Mouse (Mus musculus): ENCODE measurements around the gene Phox2a. TPM values are rescaled to one million over a fixed set of nuclear protein-coding genes. Genes with fewer than 3 reads are reported as not detected.

Phox2a gene
- polyA plus RNA-seq, 1 experiment from 2014 or later, result 0.28 TPM

DNA sequence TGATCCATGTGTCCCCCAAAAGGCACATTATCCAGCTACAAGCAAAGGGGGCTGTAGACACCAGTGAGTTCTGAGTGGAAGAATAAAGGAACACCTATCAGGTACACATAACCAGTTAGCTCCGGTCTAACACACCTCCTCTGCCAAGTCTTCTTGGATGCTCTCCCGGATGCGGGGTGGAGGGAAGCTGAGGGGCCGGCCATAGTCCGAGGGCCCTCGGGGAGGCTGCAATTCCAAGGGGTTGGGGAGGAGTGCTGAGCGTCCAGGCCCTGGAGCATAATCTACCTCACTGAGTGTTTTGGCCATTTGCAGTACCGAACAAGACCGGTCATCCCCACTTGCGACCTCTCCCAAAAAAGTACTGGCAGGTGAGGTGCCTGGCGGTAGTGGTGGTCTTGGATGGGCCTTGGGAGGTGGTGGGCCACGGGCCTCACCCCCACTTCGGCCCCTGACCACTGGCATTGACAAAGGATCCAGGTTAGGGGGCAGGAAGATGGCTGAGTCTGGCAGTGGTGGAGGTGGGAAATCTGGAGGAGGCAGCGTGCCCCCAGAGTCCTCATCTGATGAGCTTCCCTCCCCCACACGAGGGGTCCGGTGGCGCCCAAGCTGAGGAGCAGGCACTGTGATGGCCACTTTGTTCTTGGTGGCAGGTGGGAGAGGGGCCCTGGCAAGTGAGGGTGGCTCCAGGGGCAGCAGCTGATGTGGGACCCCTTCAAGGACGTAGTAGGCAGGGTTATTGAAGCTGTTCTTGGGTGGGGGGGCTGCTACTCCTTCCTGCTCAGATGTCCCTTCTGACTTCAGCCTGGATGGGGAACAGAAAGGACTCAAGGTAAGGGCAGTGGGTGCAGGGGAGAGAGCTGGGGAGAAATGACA is 5.9 kb downstream of the Phox2a start:
- Histone ChIP-seq H3K27ac (ENCODE audit: low read length) (0 out of 2 replicates have a peak overlapping the region, but pooled peaks have one; percentile 13), H3K9me3 (ENCODE audit: control insufficient read depth, low read length) (no peaks in the 10 kb centered on the region), H3K9ac (ENCODE audit: low read length) (0 out of 2 replicates have a peak overlapping the region, but pooled peaks have one; percentile 8), H3K4me3 (ENCODE audit: low read length) (no peak overlapping the region), H3K4me1 (replicated peaks; ENCODE audit: control insufficient read depth, insufficient read depth, low read length) (peaks cover 11% of the 10 kb centered on the region), H3K4me2 (ENCODE audit: low read depth, low read length) (no peak overlapping the region), H3K36me3 (ENCODE audit: control insufficient read depth, insufficient read depth, low read length) (peaks cover 45% of the 10 kb centered on the region), H3K27me3 (ENCODE audit: control insufficient read depth, insufficient read depth, low read depth, low read length) (peaks cover 26% of the 10 kb centered on the region)
- 76% methylated on average over 18 of the region's 18 CpGs for WGBS
- no peak for ATAC-seq (ENCODE audit: low read depth)

DNA sequence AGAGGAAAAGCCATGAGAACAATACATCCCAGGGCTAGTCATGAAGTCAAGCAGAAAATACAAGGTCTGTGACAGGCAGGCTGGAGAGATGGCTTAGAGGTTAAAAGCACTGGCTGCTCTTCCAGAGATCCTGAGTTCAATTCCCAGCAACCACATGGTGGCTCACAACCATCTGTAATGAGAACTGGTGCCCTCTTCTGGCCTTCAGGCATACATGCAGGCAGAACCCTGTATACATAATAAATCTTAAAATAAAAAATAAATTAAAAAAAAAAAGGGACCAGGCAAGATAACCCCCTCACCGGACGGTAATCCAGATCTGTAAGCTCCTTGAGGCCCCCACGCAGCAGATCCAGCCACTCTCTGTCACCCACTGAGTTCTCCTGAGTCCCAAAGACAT is 12.3 kb downstream of the Phox2a start:
- H3K4me1 ChIP-seq (replicated peaks; ENCODE audit: control insufficient read depth, insufficient read depth, low read length), result peaks cover 13% of the 10 kb centered on the region
- no peaks in the 10 kb centered on the region for H3K9me3 ChIP-seq (ENCODE audit: control insufficient read depth, low read length)
- WGBS, result 95% methylated on average over 3 of the region's 3 CpGs
- no peak overlapping the region for H3K27ac ChIP-seq (ENCODE audit: low read length)
- H3K9ac ChIP-seq (ENCODE audit: low read length), result no peak overlapping the region
- H3K4me3 ChIP-seq (ENCODE audit: low read length), result no peak overlapping the region
- no peaks in the 10 kb centered on the region for H3K27me3 ChIP-seq (ENCODE audit: control insufficient read depth, insufficient read depth, low read depth, low read length)
- no peak overlapping the region for H3K4me2 ChIP-seq (ENCODE audit: low read depth, low read length)
- H3K36me3 ChIP-seq (ENCODE audit: control insufficient read depth, insufficient read depth, low read length), result peaks cover 79% of the 10 kb centered on the region
- ATAC-seq (ENCODE audit: low read depth), result no peak

DNA sequence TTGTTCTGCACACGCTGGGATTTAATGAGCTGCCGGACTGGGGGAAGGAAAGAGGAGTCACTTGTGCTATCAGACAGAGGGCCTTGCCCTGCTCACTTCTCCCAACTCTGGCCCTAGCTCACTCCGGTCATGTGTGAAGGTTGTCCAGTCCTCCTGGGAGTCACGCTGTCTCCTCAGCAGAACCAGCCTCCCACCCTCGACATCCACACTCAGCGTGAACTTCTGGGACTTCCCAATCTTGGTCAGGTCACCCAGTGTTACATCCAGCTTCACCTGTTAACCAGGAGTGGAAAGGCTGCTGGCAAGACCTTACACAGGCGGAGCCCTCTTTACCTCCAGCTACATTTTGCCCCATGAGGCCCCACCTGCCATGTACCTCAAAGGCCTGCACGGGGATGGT is 13.3 kb downstream of the Phox2a start:
- Histone ChIP-seq H3K36me3 (ENCODE audit: control insufficient read depth, insufficient read depth, low read length) (peaks cover 68% of the 10 kb centered on the region), H3K4me1 (replicated peaks; ENCODE audit: control insufficient read depth, insufficient read depth, low read length) (peaks cover 21% of the 10 kb centered on the region), H3K4me3 (ENCODE audit: low read length) (no peak overlapping the region), H3K4me2 (ENCODE audit: low read depth, low read length) (no peak overlapping the region), H3K9me3 (ENCODE audit: control insufficient read depth, low read length) (no peaks in the 10 kb centered on the region), H3K27ac (ENCODE audit: low read length) (no peak overlapping the region), H3K9ac (ENCODE audit: low read length) (no peak overlapping the region), H3K27me3 (ENCODE audit: control insufficient read depth, insufficient read depth, low read depth, low read length) (no peaks in the 10 kb centered on the region)
- 92% methylated on average over 8 of the region's 8 CpGs for WGBS
- ATAC-seq (ENCODE audit: low read depth), result no peak

DNA sequence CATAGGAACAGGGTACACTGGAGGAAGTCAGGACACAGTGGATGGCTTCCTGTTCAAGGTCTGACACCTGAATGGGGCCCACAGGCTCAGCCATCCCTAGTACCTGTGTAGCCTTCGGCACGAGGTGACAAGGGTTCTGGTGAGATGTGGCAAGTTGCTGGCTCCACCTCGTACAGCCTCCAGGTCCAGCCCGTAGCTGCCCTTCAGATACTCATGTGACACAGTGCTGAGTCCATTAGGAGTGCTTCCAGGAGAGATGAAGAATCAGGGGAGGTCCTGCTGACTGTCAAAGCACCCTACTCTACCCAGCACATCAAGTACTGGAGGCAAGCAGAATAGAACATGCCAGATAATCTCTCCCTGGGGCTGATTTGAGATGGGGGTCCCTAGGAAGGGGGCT is 14.3 kb downstream of the Phox2a start:
- H3K27ac ChIP-seq (ENCODE audit: low read length), result no peak overlapping the region
- H3K4me2 ChIP-seq (ENCODE audit: low read depth, low read length), result no peak overlapping the region
- no peak overlapping the region for H3K9ac ChIP-seq (ENCODE audit: low read length)
- 88% methylated on average over 4 of the region's 4 CpGs for WGBS
- no peaks in the 10 kb centered on the region for H3K9me3 ChIP-seq (ENCODE audit: control insufficient read depth, low read length)
- no peak overlapping the region for H3K4me3 ChIP-seq (ENCODE audit: low read length)
- H3K4me1 ChIP-seq (replicated peaks; ENCODE audit: control insufficient read depth, insufficient read depth, low read length), result peaks cover 21% of the 10 kb centered on the region
- no peaks in the 10 kb centered on the region for H3K27me3 ChIP-seq (ENCODE audit: control insufficient read depth, insufficient read depth, low read depth, low read length)
- peaks cover 59% of the 10 kb centered on the region for H3K36me3 ChIP-seq (ENCODE audit: control insufficient read depth, insufficient read depth, low read length)
- no peak for ATAC-seq (ENCODE audit: low read depth)

DNA sequence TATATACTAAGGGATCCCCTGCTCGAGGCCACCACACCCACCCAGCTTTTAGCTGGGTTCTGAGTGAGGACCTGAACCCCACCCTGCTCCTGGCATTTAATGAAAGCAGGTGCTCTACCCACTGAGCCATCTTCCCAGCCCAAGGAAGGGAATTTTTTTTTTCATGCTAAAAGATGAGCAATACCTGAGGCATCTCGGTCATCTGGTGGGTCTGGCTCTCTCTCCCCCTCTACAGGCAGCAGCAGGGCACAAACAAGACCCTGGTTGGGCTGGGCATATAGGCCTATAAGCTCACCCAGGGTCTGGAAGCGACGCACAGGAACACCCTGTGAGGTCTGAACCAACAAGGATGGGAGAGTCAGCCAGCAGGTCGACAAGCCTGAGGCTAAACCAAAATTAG is 15.2 kb downstream of the Phox2a start:
- Histone ChIP-seq H3K36me3 (ENCODE audit: control insufficient read depth, insufficient read depth, low read length) (peaks cover 51% of the 10 kb centered on the region), H3K4me1 (replicated peaks; ENCODE audit: control insufficient read depth, insufficient read depth, low read length) (peaks cover 22% of the 10 kb centered on the region), H3K9me3 (ENCODE audit: control insufficient read depth, low read length) (no peaks in the 10 kb centered on the region), H3K4me3 (ENCODE audit: low read length) (no peak overlapping the region), H3K4me2 (ENCODE audit: low read depth, low read length) (no peak overlapping the region), H3K9ac (ENCODE audit: low read length) (no peak overlapping the region), H3K27ac (ENCODE audit: low read length) (no peak overlapping the region), H3K27me3 (ENCODE audit: control insufficient read depth, insufficient read depth, low read depth, low read length) (no peaks in the 10 kb centered on the region)
- 66% methylated on average over 5 of the region's 5 CpGs for WGBS
- no peak for ATAC-seq (ENCODE audit: low read depth)

DNA sequence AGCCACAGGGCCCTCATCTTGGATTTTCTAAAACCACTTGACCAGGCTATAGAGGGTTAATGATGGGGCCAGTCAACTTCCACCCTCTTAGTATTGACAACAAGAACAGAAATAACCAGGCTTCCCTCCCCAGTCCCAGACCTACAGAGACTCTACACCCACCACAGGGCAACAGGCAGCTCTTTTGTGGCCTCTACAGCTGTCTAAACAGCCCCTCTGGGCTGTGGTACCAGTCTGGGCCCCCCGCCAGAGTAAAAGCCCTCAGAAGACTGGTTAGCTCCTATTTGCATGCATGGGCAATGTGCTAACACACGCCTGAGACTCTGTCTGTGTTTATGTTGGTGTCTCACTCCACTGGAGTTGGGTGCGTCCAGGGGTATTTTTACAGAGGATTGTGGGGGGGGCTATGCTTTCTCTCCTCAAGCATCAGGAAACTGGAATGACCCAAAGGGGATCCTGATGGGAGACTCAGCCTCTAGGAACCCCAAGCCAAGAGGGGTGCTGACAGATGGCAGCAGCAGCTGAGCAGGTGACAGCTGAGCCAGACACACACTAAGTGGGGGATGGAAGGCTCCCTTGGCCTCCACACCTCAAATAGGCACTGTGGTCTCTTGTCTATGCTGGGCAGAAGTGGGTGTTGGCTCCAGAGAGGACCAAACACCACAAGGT is 15.9 kb downstream of the Phox2a start:
- Histone ChIP-seq H3K9me3 (ENCODE audit: control insufficient read depth, low read length) (no peaks in the 10 kb centered on the region), H3K4me3 (ENCODE audit: low read length) (no peak overlapping the region), H3K27ac (ENCODE audit: low read length) (no peak overlapping the region), H3K4me2 (ENCODE audit: low read depth, low read length) (no peak overlapping the region), H3K4me1 (replicated peaks; ENCODE audit: control insufficient read depth, insufficient read depth, low read length) (peaks cover 29% of the 10 kb centered on the region), H3K27me3 (ENCODE audit: control insufficient read depth, insufficient read depth, low read depth, low read length) (no peaks in the 10 kb centered on the region), H3K9ac (ENCODE audit: low read length) (no peak overlapping the region), H3K36me3 (ENCODE audit: control insufficient read depth, insufficient read depth, low read length) (peaks cover 44% of the 10 kb centered on the region)
- ATAC-seq (ENCODE audit: low read depth), result no peak
- WGBS, result 52% methylated on average over 3 of the region's 3 CpGs

DNA sequence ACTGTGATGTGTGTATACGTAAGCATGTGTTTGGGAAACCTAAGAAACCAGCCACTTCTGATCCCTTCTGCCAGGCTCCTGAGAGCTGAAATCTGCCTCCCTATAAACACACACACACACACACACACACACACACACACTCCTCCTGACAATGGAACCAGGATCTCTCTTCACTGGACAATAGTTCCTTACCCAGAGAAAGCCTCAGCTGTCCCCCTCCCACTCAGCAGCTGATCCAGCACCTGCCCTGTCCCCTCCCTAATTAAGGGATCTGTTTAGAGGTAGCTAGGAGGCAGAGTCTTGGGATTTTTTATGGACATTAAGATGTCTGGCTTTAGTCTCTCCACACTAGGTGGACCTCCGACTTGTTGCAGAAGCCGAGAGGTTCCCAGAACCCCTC is 16.8 kb downstream of the Phox2a start:
- H3K4me2 ChIP-seq (ENCODE audit: low read depth, low read length), result peak overlapping the region; percentile 80
- H3K9ac ChIP-seq (ENCODE audit: low read length), result peak overlapping the region; percentile 34
- H3K4me1 ChIP-seq (replicated peaks; ENCODE audit: control insufficient read depth, insufficient read depth, low read length), result peaks cover 29% of the 10 kb centered on the region
- H3K9me3 ChIP-seq (ENCODE audit: control insufficient read depth, low read length), result no peaks in the 10 kb centered on the region
- H3K27me3 ChIP-seq (ENCODE audit: control insufficient read depth, insufficient read depth, low read depth, low read length), result no peaks in the 10 kb centered on the region
- H3K4me3 ChIP-seq (ENCODE audit: low read length), result peak overlapping the region; percentile 89
- H3K36me3 ChIP-seq (ENCODE audit: control insufficient read depth, insufficient read depth, low read length), result peaks cover 37% of the 10 kb centered on the region
- 44% methylated on average over 3 of the region's 3 CpGs for WGBS
- ATAC-seq (ENCODE audit: low read depth), result no peak
- no peak overlapping the region; the same call in 1 of the 2 replicates for H3K27ac ChIP-seq (ENCODE audit: low read length)

DNA sequence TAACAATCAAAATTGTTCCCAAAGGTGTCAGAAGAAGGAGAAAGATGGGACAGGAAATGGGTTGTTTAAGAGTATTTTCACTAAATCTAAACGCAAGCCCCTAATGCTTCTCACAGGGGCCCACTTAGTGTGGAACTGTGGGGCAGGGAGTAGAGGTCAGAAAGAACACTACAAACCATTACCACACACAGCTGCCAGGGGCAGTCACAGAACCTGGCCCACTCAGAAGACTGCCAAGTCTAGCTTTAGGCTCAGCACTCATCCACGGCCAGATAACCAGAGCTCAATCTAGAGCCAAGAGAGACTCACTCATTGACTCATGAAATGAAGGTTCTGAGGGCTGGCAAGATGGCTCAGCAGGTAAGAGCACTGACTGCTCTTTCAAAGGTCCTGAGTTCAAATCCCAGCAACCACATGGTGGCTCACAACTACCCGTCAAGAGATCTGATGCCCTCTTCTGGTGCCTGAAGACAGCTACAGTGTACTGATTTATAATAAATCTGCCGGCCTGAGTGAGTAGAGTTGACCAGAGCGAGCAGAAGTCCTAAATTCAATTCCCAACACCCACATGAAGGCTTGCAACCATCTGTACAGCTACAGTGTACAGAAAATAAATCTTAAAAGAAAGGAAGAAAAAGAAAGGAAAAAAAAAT is 17.5 kb downstream of the Phox2a start:
- WGBS, result 23% methylated on average over 5 of the region's 5 CpGs

More for the DNA sequence above, 17.5 kb downstream of the Phox2a start:
- Histone ChIP-seq H3K36me3 (ENCODE audit: control insufficient read depth, insufficient read depth, low read length) (peaks cover 30% of the 10 kb centered on the region), H3K27me3 (ENCODE audit: control insufficient read depth, insufficient read depth, low read depth, low read length) (no peaks in the 10 kb centered on the region), H3K27ac (ENCODE audit: low read length) (peak overlapping the region; percentile 98), H3K4me3 (ENCODE audit: low read length) (peak overlapping the region; percentile 89), H3K4me1 (replicated peaks; ENCODE audit: control insufficient read depth, insufficient read depth, low read length) (peaks cover 29% of the 10 kb centered on the region), H3K9me3 (ENCODE audit: control insufficient read depth, low read length) (no peaks in the 10 kb centered on the region), H3K4me2 (ENCODE audit: low read depth, low read length) (peak overlapping the region; percentile 80), H3K9ac (ENCODE audit: low read length) (peak overlapping the region; percentile 98)
- ATAC-seq (ENCODE audit: low read depth), result no peak

Data from lung, embryonic 16.5 days (tissue).